Mouse (Mus musculus) lung, embryonic 16.5 days (tissue): ENCODE measurements around the gene Elmo1. TPM values are rescaled to one million over a fixed set of nuclear protein-coding genes. Genes with fewer than 3 reads are reported as not detected.

Experiments
- ATAC-seq: fragments of 200-750 bp; cut with Nextera tagmentation; 2 replicates; pipeline ENCODE4 v1.8.0; 2017; ENCODE audit warnings: low read depth, mild to moderate bottlenecking, moderate library complexity
- H3K27ac ChIP-seq: fragments of 300-500 bp; sonication (generic); 2 replicates; pipeline ENCODE4 v1.5.1; 2014; ENCODE audit warnings: mild to moderate bottlenecking, control low read depth, low read length
- H3K27me3 ChIP-seq: fragments of 300-500 bp; sonication (generic); 2 replicates; pipeline ENCODE4 v1.6.1; 2014; ENCODE audit warnings: low read depth, low read length, mixed read lengths; ENCODE audit not compliant: control insufficient read depth, insufficient read depth
- H3K36me3 ChIP-seq: fragments of 300-500 bp; sonication (generic); 2 replicates; pipeline ENCODE4 v1.6.1; 2014; ENCODE audit warnings: low read length; ENCODE audit not compliant: control insufficient read depth, insufficient read depth
- H3K4me1 ChIP-seq: fragments of 300-500 bp; sonication (generic); replicated peaks from 2 replicates; pipeline ENCODE4 v1.6.1; 2014; ENCODE audit warnings: low read length, mixed read lengths; ENCODE audit not compliant: control insufficient read depth, insufficient read depth
- H3K4me2 ChIP-seq: fragments of 300-500 bp; sonication (generic); 2 replicates; pipeline ENCODE4 v1.6.1; 2014; ENCODE audit warnings: low read depth, low read length, control low read depth
- H3K4me3 ChIP-seq: fragments of 300-500 bp; sonication (generic); 2 replicates; pipeline ENCODE4 v1.5.1; 2014; ENCODE audit warnings: mild to moderate bottlenecking, low read length, control low read depth
- H3K9ac ChIP-seq: fragments of 300-500 bp; sonication (generic); 2 replicates; pipeline ENCODE4 v1.6.1; 2014; ENCODE audit warnings: low read length, control low read depth
- H3K9me3 ChIP-seq: fragments of 300-500 bp; sonication (generic); 2 replicates; pipeline ENCODE4 v1.6.1; 2016; ENCODE audit warnings: low read length; ENCODE audit not compliant: control insufficient read depth
- WGBS: fragments of 180-500 bp; shearing (Covaris S2); extraction: QIAGEN DNeasy Blood & Tissue Kit; methylation state at CpG from one replicate; pipeline ENCODE4 v1.1.7; 2014; 5-methylcytosine and 5-hydroxymethylcytosine counted together
- polyA plus RNA-seq: library from polyadenylated mRNA; unstranded; fragments of >200 nt; fragmentation: Nextera tagmentation; extraction: Ambion mirVana; gene quantifications from 2 replicates; pipeline ENCODE4 v1.2.1, GENCODE M21; 2015

Gene Elmo1
- polyA plus RNA-seq, 1 experiment from 2014 or later = 44.3 TPM

GRCm38 (mm10) chr13:20556739-20557138 is 466.3 kb downstream of the Elmo1 start:
- no peak overlapping the region for H3K4me2 ChIP-seq
- H3K4me1 ChIP-seq = no peaks in the 10 kb centered on the region
- no peak overlapping the region for H3K4me3 ChIP-seq
- H3K36me3 ChIP-seq = no peaks in the 10 kb centered on the region
- WGBS = 81% methylated on average over 10 of the region's 10 CpGs
- no peak overlapping the region for H3K27ac ChIP-seq
- no peak overlapping the region for H3K9ac ChIP-seq
- no peak for ATAC-seq
- H3K27me3 ChIP-seq = no peaks in the 10 kb centered on the region
- no peaks in the 10 kb centered on the region for H3K9me3 ChIP-seq

- no peak overlapping the region for H3K4me2 ChIP-seq
- H3K4me1 ChIP-seq = no peaks in the 10 kb centered on the region
- WGBS = 89% methylated on average over 8 of the region's 8 CpGs
- no peak overlapping the region for H3K27ac ChIP-seq
- no peaks in the 10 kb centered on the region for H3K9me3 ChIP-seq
- no peak overlapping the region for H3K4me3 ChIP-seq
- no peaks in the 10 kb centered on the region for H3K36me3 ChIP-seq
- H3K9ac ChIP-seq = no peak overlapping the region
- no peak for ATAC-seq
- no peaks in the 10 kb centered on the region for H3K27me3 ChIP-seq
Measured at GRCm38 (mm10) chr13:20557156-20557555, 466.8 kb downstream of the Elmo1 start.

- WGBS = 70% methylated on average over 2 of the region's 2 CpGs
- Histone ChIP-seq H3K36me3 (no peaks in the 10 kb centered on the region), H3K4me2 (no peak overlapping the region), H3K9ac (no peak overlapping the region), H3K27me3 (no peaks in the 10 kb centered on the region), H3K4me1 (no peaks in the 10 kb centered on the region), H3K4me3 (no peak overlapping the region), H3K27ac (no peak overlapping the region), H3K9me3 (no peaks in the 10 kb centered on the region)
- ATAC-seq = no peak
Measured at GRCm38 (mm10) chr13:20558376-20558775, 468.0 kb downstream of the Elmo1 start.

- Histone ChIP-seq H3K4me2 (no peak overlapping the region), H3K9me3 (no peaks in the 10 kb centered on the region), H3K4me3 (no peak overlapping the region), H3K27ac (no peak overlapping the region), H3K9ac (no peak overlapping the region), H3K4me1 (no peaks in the 10 kb centered on the region), H3K27me3 (no peaks in the 10 kb centered on the region), H3K36me3 (no peaks in the 10 kb centered on the region; the same call in 1 of the 2 replicates)
- ATAC-seq = no peak
- 77% methylated on average over 9 of the region's 9 CpGs for WGBS
Measured at GRCm38 (mm10) chr13:20564414-20564813, 474.0 kb downstream of the Elmo1 start.

GRCm38 (mm10) chr13:20575186-20575585 is 484.8 kb downstream of the Elmo1 start:
- H3K4me3 ChIP-seq = no peak overlapping the region
- H3K9ac ChIP-seq = no peak overlapping the region
- ATAC-seq = no peak
- no peaks in the 10 kb centered on the region for H3K9me3 ChIP-seq
- no peak overlapping the region for H3K27ac ChIP-seq
- H3K27me3 ChIP-seq = no peaks in the 10 kb centered on the region
- no peaks in the 10 kb centered on the region for H3K4me1 ChIP-seq
- 94% methylated on average over 2 of the region's 2 CpGs for WGBS
- H3K36me3 ChIP-seq = peaks cover 21% of the 10 kb centered on the region
- no peak overlapping the region for H3K4me2 ChIP-seq

GRCm38 (mm10) chr13:20585868-20586267 is 495.5 kb downstream of the Elmo1 start:
- no peaks in the 10 kb centered on the region for H3K27me3 ChIP-seq
- H3K4me2 ChIP-seq = no peak overlapping the region
- 0 out of 2 replicates have a peak, but pooled peaks cover 3% of the 10 kb centered on the region for H3K36me3 ChIP-seq
- no peak for ATAC-seq
- H3K27ac ChIP-seq = no peak overlapping the region
- H3K9me3 ChIP-seq = no peaks in the 10 kb centered on the region
- H3K4me3 ChIP-seq = no peak overlapping the region
- H3K9ac ChIP-seq = no peak overlapping the region
- WGBS = 71% methylated on average over 4 of the region's 4 CpGs
- H3K4me1 ChIP-seq = no peaks in the 10 kb centered on the region

- H3K27ac ChIP-seq = no peak overlapping the region
- no peak overlapping the region for H3K4me2 ChIP-seq
- no peak for ATAC-seq
- WGBS = 69% methylated on average over 3 of the region's 3 CpGs
- H3K36me3 ChIP-seq = 0 out of 2 replicates have a peak, but pooled peaks cover 3% of the 10 kb centered on the region
- H3K9ac ChIP-seq = no peak overlapping the region
- H3K4me1 ChIP-seq = no peaks in the 10 kb centered on the region
- no peak overlapping the region for H3K4me3 ChIP-seq
- H3K27me3 ChIP-seq = no peaks in the 10 kb centered on the region
- H3K9me3 ChIP-seq = no peaks in the 10 kb centered on the region
Measured at GRCm38 (mm10) chr13:20586462-20586861, 496.1 kb downstream of the Elmo1 start.

GRCm38 (mm10) chr13:20590983-20591382 is 500.6 kb downstream of the Elmo1 start:
- WGBS = 74% methylated on average over 4 of the region's 4 CpGs
- Histone ChIP-seq H3K9ac (no peak overlapping the region), H3K4me1 (no peaks in the 10 kb centered on the region), H3K4me2 (no peak overlapping the region), H3K36me3 (0 out of 2 replicates have a peak, but pooled peaks cover 3% of the 10 kb centered on the region), H3K4me3 (no peak overlapping the region), H3K27me3 (no peaks in the 10 kb centered on the region), H3K9me3 (no peaks in the 10 kb centered on the region), H3K27ac (no peak overlapping the region)
- no peak for ATAC-seq

GRCm38 (mm10) chr13:20597307-20597706 is 506.9 kb downstream of the Elmo1 start:
- Histone ChIP-seq H3K9me3 (no peaks in the 10 kb centered on the region), H3K4me1 (no peaks in the 10 kb centered on the region), H3K4me3 (no peak overlapping the region), H3K27me3 (no peaks in the 10 kb centered on the region), H3K9ac (no peak overlapping the region), H3K27ac (no peak overlapping the region), H3K36me3 (no peaks in the 10 kb centered on the region), H3K4me2 (no peak overlapping the region)
- WGBS = 57% methylated on average over 5 of the region's 5 CpGs
- no peak for ATAC-seq

GRCm38 (mm10) chr13:20598618-20599017 is 508.2 kb downstream of the Elmo1 start:
- H3K27me3 ChIP-seq = no peaks in the 10 kb centered on the region
- H3K9me3 ChIP-seq = no peaks in the 10 kb centered on the region
- H3K9ac ChIP-seq = no peak overlapping the region
- WGBS = 90% methylated on average over 3 of the region's 3 CpGs
- H3K4me2 ChIP-seq = no peak overlapping the region
- H3K36me3 ChIP-seq = no peaks in the 10 kb centered on the region
- no peak overlapping the region for H3K27ac ChIP-seq
- ATAC-seq = no peak
- no peak overlapping the region for H3K4me3 ChIP-seq
- H3K4me1 ChIP-seq = no peaks in the 10 kb centered on the region
